ENCODE assay signal across 13 mouse cellular contexts in the genomic region with DNA sequence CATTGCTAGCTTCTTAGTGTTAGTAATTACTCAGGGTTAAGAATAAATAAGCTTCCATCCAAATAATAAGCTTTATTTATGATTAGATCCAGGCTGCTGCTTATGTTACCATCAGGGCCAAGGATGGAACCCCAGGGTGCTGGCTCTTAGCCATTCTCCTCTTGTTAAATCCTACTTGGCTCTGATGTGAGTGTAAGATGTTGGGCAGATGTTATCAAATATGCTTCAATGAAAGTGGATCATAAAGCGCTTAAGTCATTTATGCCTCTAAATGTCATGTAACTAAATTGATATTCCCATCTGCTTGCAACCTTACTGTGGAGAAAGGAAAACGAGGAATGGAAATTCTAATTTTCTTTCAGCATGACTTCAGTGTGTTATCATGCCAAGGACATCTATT.
A peak's percentile ranks its signal among the peaks of the same experiment; 100 is the strongest.
DNase-seq lines count a peak whose midpoint lies in the region; ATAC-seq lines count a peak whose summit lies in the region.
"Had no signal": no experiment of that assay in that cellular context is flagged by ENCODE, and none has a peak within 500 bp of the region (broad histone marks: within the 10 kb centered on the region; RNA-seq: fewer than 3 reads in every experiment).

No protein-coding gene starts in this region.

- no peak for ATAC-seq in cerebellum, adult (ENCODE audit: insufficient number of reproducible peaks, low FRiP score, low TSS enrichment)
- ATAC-seq: liver, embryonic 12.5 days; midbrain, embryonic 16.5 days had no signal

- peak; percentile 1 for DNase-seq in cerebellum, adult 9-10 months
- DNase-seq in layer of hippocampus, adult 11-12 months (ENCODE audit: low spot score), result peak; percentile 29
- DNase-seq in layer of hippocampus, postnatal 25 days (ENCODE audit: extremely low spot score in 1 of 2, low spot score in 1 of 2), result no peak
- peak; percentile 55 for DNase-seq in layer of hippocampus, adult 9-11 months
- peak; percentile 38 to 48 for DNase-seq in right cerebral cortex, postnatal 10 days (ENCODE audit: low spot score in 2 of 2)
- no peak for DNase-seq in spleen, postnatal 14 days (ENCODE audit: low spot score in 2 of 2)
- DNase-seq in heart, adult 8-10 months (ENCODE audit: low spot score), result no peak
- DNase-seq: kidney, postnatal 36 days; lung, postnatal 14 days; thymus, postnatal 4 days had no signal

Comparison
In these comparisons a context has a peak if more than half of its experiments do, and no peak if none do; other contexts are left out.
1. DNase-seq: peak in cerebellum, adult 9-10 months (single experiment), layer of hippocampus, adult 11-12 months (single experiment), layer of hippocampus, adult 9-11 months (single experiment) and right cerebral cortex, postnatal 10 days (2 of 2); none in layer of hippocampus, postnatal 25 days (0 of 2), spleen, postnatal 14 days (0 of 2) and heart, adult 8-10 months (single experiment).